Mouse (Mus musculus) C2C12 (cell line): ENCODE data around the gene Col4a2.

Experiments used
- CTCF ChIP-seq: IDR thresholded peaks from one replicate; pipeline ENCODE4 v1.5.1; 2011; ENCODE audit not compliant: control insufficient read depth, insufficient read depth, insufficient read length
- FOSL1 ChIP-seq: IDR thresholded peaks from one replicate; pipeline ENCODE4 v1.8.0; 2011; ENCODE audit warnings: mild to moderate bottlenecking, low read length; ENCODE audit not compliant: poor library complexity, insufficient read depth, severe bottlenecking
- MAX ChIP-seq: IDR thresholded peaks from one replicate; pipeline ENCODE4 v1.6.1; 2011; ENCODE audit warnings: mild to moderate bottlenecking, control low read depth

GRCm38 (mm10) chr8:11283217-11283616, 29.4 kb upstream of the Col4a2 start:
- no peak for TF ChIP-seq CTCF
- TF ChIP-seq FOSL1 = no peak
- no peak for TF ChIP-seq MAX
